Mouse (Mus musculus) neural tube, embryonic 11.5 days (tissue): ENCODE measurements around the gene Tspan3. TPM values are rescaled to one million over a fixed set of nuclear protein-coding genes. Genes with fewer than 3 reads are reported as not detected.

Source experiments
- ATAC-seq: fragments of 200-750 bp; cut with Nextera tagmentation; 2 replicates; pipeline ENCODE4 v1.8.0; 2017; ENCODE audit warnings: moderate number of reproducible peaks, mild to moderate bottlenecking, moderate TSS enrichment, moderate library complexity; ENCODE audit not compliant: insufficient read depth, low FRiP score, low TSS enrichment
- DNase-seq: peaks from one replicate; pipeline ENCODE4 v3.0.0-alpha.2; 2015; ENCODE audit warnings: low spot score
- H3K27ac ChIP-seq: fragments of 300-500 bp; sonication (generic); 2 replicates; pipeline ENCODE4 v1.5.1; 2014; ENCODE audit warnings: low read depth, mild to moderate bottlenecking, low read length
- H3K27me3 ChIP-seq: fragments of 300-500 bp; sonication (generic); 2 replicates; pipeline ENCODE4 v1.6.1; 2014; ENCODE audit warnings: mild to moderate bottlenecking, low read length, mixed read lengths; ENCODE audit not compliant: control insufficient read depth, insufficient read depth
- H3K36me3 ChIP-seq: fragments of 300-500 bp; sonication (generic); 2 replicates; pipeline ENCODE4 v1.6.1; 2014; ENCODE audit warnings: mild to moderate bottlenecking, low read length, moderate library complexity, mixed read lengths; ENCODE audit not compliant: control insufficient read depth, insufficient read depth
- H3K4me1 ChIP-seq: fragments of 300-500 bp; sonication (generic); 2 replicates; pipeline ENCODE4 v1.6.1; 2014; ENCODE audit warnings: low read length, mixed read lengths; ENCODE audit not compliant: control insufficient read depth, insufficient read depth
- H3K4me2 ChIP-seq: fragments of 300-500 bp; sonication (generic); 2 replicates; pipeline ENCODE4 v1.6.1; 2014; ENCODE audit warnings: low read depth, mild to moderate bottlenecking, moderate library complexity
- H3K4me3 ChIP-seq: fragments of 300-500 bp; sonication (generic); 2 replicates; pipeline ENCODE4 v1.5.1; 2014; ENCODE audit warnings: low read depth, low read length
- H3K9ac ChIP-seq: fragments of 300-500 bp; sonication (generic); 2 replicates; pipeline ENCODE4 v1.6.1; 2014; ENCODE audit warnings: mild to moderate bottlenecking, low read length
- H3K9me3 ChIP-seq: fragments of 300-500 bp; sonication (generic); 2 replicates; pipeline ENCODE4 v1.6.1; 2016; ENCODE audit warnings: low read length; ENCODE audit not compliant: control insufficient read depth
- WGBS: fragments of 180-500 bp; shearing (Covaris S2); extraction: QIAGEN DNeasy Blood & Tissue Kit; methylation state at CpG from one replicate; pipeline ENCODE4 v1.1.7; 2014; 5-methylcytosine and 5-hydroxymethylcytosine counted together
- polyA plus RNA-seq: library from polyadenylated mRNA; unstranded; fragments of >200 nt; fragmentation: Nextera tagmentation; extraction: Ambion mirVana; gene quantifications from 2 replicates; pipeline ENCODE4 v1.2.1, GENCODE M21; 2014

Gene Tspan3
- polyA plus RNA-seq, 1 experiment from 2014 or later: 584 TPM

DNA sequence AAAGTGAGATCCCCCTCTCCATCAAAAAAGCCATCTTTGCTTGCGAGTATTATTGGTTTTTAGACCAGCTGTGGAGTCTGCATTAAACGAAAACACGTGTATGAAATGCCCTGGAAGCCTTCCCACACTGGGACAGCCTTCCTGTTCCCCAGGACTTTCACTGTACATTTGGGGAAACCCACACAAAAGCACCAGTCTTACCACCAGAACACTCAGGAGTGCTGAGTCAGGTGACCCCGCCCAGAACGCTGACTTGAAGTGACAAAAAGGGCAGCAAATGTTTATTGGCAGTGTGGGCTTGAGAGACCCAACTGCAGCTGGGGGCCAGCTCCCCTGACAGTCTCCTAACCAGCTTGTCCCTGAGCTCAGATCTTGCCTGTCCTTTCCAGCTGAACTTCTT is 884 bp upstream of the Tspan3 start:
- WGBS: 53% methylated on average over 5 of the region's 5 CpGs
- DNase-seq (no peak), ATAC-seq (no peak)
- no peaks in the 10 kb centered on the region for H3K27me3 ChIP-seq
- no peaks in the 10 kb centered on the region for H3K9me3 ChIP-seq
- no peak overlapping the region for H3K27ac ChIP-seq
- H3K36me3 ChIP-seq: no peaks in the 10 kb centered on the region
- no peak overlapping the region for H3K9ac ChIP-seq
- H3K4me2 ChIP-seq: no peak overlapping the region
- H3K4me1 ChIP-seq: no peaks in the 10 kb centered on the region
- no peak overlapping the region for H3K4me3 ChIP-seq

DNA sequence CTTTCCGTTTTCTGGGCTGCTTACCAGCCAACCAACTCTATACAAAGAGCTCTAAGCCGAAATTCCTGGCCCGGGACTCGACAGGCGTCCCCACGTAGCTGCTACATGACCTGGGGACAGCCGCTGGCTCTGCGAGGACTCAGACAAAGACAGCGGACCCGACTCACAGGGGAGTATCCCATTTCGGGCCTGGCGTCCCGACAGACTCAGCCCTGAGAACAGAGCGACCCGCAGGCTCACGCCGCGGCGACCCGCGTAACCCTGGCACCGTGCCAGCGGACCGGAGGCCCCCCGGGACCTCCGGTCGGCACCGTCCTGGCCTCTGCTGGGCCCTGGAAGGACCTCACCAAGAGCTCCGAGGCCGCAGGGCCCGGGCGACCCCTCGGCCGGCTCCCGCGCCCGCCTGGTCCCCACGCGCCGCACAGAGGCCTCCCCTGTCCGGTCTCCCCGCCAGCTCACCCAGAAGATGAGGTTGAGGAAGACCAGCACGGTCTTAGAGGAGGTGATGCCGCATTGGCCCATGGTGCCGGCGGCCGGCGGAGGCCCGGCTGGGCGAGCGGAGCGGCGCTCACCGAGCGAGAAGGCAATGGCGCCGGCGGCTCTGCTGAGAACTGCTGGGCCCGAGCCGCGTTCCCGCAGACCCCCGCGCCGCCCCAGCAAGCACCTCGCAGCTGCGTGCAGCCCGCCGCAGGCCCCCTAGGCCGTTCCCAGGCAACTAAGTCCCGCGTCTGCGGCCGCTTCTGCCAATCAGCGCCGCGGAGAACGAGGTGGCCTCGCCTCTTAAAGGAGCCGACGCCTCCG is 4.7 kb downstream of the Tspan3 start:
- peak overlapping the region; percentile 100 for H3K9ac ChIP-seq
- peak overlapping the region; percentile 75 for H3K4me2 ChIP-seq
- H3K27me3 ChIP-seq: no peaks in the 10 kb centered on the region
- peak overlapping the region; percentile 98 for H3K4me3 ChIP-seq
- peak overlapping the region; percentile 96 for H3K27ac ChIP-seq
- no peaks in the 10 kb centered on the region for H3K9me3 ChIP-seq
- H3K36me3 ChIP-seq: no peaks in the 10 kb centered on the region
- H3K4me1 ChIP-seq: peaks cover 13% of the 10 kb centered on the region
- peak; percentile 96 for ATAC-seq
- WGBS: under 1% methylated on average over 77 of the region's 82 CpGs
- DNase-seq: peak; percentile 95

DNA sequence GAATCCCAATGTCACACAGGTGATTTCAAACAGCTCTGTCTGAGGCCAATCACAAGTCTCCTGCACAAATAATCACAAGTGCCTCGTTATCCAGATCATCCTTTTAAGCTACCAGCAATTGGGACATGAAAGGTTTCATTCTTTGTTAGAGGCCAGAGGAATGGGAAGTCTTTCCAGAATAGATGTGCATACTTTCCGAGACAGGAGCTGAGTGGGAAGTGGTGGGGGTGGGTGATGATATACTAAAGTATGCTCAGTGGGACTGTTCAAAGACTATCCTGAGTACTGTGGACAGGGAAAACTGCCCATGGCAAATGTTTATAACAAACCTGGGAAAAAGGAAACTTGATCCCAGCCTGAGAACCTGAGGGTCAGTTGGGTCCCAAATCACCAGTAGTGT is 5.8 kb downstream of the Tspan3 start:
- Histone ChIP-seq H3K9ac (peak overlapping the region; percentile 100), H3K4me3 (peak overlapping the region; percentile 98), H3K4me1 (peaks cover 13% of the 10 kb centered on the region), H3K9me3 (no peaks in the 10 kb centered on the region), H3K4me2 (peak overlapping the region; percentile 75), H3K27ac (no peak overlapping the region), H3K36me3 (no peaks in the 10 kb centered on the region), H3K27me3 (no peaks in the 10 kb centered on the region)
- no peak for ATAC-seq
- no peak for DNase-seq
- WGBS: 9% methylated on average over 2 of the region's 2 CpGs

DNA sequence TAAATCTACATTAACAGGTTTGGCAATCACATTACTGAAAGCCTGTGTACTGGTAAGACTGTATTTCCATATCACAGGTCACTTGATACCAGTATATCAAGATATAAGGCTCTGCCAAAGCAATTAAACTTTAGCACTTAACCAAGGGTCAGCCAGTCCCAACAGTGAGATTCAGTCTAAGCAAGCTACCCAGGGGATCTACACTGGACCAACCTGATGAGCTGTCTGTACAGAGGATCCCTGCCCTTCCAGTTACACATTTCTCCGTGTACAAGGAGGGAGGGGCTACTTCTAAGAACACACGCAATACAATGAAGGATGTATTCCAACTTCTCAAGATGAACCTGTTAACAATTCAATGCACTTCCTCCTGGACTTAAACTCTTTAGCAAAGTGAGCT is 7.2 kb downstream of the Tspan3 start:
- Histone ChIP-seq H3K9me3 (no peaks in the 10 kb centered on the region), H3K4me1 (peaks cover 13% of the 10 kb centered on the region), H3K27me3 (no peaks in the 10 kb centered on the region), H3K4me2 (no peak overlapping the region), H3K4me3 (no peak overlapping the region), H3K27ac (no peak overlapping the region), H3K36me3 (no peaks in the 10 kb centered on the region), H3K9ac (no peak overlapping the region)
- ATAC-seq (no peak), DNase-seq (no peak)
- 79% methylated on average over 2 of the region's 2 CpGs for WGBS

DNA sequence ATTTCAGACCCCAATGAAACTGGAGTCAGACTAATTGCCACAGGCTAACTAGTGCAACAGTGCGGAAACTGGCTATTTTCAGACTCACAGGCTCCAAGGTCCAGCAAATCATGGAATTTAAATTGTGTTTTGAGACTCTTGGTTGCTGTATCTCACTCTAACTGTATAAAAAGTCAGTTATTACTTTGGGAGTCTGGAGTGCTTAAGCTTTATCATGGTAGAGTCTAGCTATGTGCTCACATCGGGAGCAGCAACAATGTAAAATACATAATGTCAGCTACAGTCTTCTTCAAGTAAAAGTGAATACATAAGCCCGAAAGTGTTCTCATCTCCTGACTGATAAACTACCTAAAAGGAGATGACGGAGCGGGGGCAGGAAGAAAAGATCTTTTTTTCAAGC is 10.7 kb downstream of the Tspan3 start:
- Histone ChIP-seq H3K9ac (no peak overlapping the region), H3K27me3 (no peaks in the 10 kb centered on the region), H3K9me3 (no peaks in the 10 kb centered on the region), H3K4me3 (no peak overlapping the region), H3K4me2 (no peak overlapping the region), H3K4me1 (peaks cover 15% of the 10 kb centered on the region), H3K27ac (no peak overlapping the region), H3K36me3 (no peaks in the 10 kb centered on the region)
- WGBS: 94% methylated on average over 5 of the region's 5 CpGs
- no peak for ATAC-seq
- DNase-seq: no peak

DNA sequence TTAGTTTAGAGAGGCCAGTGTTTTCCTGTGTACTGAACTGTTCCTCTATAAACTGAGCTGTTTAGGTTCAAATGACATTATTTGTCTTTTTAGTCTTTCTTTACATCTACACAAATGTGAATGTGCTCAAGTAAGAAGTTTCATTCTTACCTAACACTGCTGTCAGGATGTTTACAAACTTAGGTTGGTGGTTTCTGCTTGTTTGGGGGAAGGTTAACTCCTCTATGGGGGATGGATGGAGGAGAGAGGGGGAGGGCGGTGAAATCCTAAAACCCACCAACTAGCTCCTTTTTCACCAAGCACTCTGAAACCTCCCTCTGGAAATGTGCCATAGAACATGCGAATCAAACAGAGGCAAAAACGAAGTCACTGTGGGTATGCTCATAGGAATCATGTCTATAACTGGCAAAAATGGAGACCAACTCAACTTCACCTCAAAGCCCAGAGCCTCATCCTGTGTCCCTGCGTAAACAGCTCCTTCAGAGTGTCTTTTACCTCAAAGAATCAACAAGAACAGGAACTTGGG is 12.7 kb downstream of the Tspan3 start:
- Histone ChIP-seq H3K9me3 (no peaks in the 10 kb centered on the region), H3K27ac (no peak overlapping the region), H3K27me3 (no peaks in the 10 kb centered on the region), H3K36me3 (no peaks in the 10 kb centered on the region), H3K4me2 (no peak overlapping the region), H3K4me3 (no peak overlapping the region), H3K9ac (no peak overlapping the region), H3K4me1 (peaks cover 4% of the 10 kb centered on the region; the same call in 1 of the 2 replicates)
- ATAC-seq: no peak
- 81% methylated on average over 4 of the region's 4 CpGs for WGBS
- DNase-seq: no peak

DNA sequence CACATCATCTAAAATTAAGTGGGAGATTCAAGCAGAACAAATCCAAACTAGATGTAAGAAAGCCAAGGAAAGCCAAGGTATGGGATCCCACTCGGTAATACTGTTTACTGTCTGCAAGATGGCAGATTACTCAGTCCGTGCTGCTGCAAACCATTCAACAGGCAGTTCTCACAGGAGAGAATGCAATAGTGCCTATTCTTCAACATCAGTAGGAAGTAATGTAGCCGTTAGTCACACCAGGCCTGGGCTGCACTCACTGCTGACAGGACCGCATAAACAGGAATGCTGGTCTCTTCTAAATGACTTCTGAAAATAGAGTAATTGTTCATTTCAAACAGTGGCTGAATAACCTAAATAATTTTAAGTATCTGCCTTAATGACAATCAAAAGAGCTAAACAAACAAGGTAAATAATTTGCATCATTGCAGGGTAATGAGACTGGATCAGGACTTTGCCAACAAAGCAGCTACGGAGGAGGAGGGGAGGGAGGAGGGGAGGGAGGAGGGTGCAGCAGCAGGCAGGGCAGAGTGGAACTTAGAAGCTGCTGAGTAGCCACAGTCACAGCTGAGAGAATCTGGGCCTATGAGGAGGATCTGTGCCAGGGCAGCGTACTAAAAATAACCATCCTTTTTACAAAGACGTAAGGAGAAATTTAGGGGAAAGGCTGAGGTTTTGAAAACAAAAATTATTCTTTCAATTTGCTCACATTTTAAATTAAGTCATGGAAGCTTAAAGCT is 13.4 kb downstream of the Tspan3 start:
- WGBS: 62% methylated on average over 7 of the region's 7 CpGs
- H3K4me1 ChIP-seq: peaks cover 4% of the 10 kb centered on the region; the same call in 1 of the 2 replicates
- no peaks in the 10 kb centered on the region for H3K36me3 ChIP-seq
- H3K4me2 ChIP-seq: no peak overlapping the region
- no peaks in the 10 kb centered on the region for H3K9me3 ChIP-seq
- no peak overlapping the region for H3K9ac ChIP-seq
- no peak for DNase-seq
- H3K27ac ChIP-seq: no peak overlapping the region
- no peak for ATAC-seq
- no peaks in the 10 kb centered on the region for H3K27me3 ChIP-seq
- H3K4me3 ChIP-seq: no peak overlapping the region

DNA sequence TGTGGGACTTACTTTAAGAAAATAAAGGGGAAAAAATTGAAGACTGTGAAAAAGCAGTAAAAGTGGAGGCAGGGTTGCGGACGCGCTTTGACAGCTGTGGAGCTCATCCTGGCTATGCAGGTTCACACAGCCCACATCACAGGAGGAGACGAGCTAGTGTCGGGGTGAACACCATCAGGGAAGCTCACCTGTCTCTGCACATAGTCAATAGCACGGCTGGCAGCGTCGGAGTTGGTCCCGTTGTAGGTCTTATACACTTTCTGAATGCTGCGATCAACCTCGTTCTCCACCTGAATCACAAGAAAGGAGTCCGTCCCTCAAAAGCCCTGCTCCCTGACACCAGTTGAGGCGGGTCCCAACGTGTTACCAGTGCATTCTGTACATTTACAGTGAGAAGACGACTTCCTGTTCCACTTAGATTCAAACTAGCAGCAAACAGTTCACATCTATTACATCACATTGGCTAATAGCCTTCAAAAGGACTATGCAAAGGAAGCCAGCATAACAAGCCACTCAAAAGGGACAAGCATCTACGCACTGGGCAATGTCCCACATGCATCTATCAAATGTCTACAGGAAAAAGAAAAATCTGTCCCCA is 18.9 kb downstream of the Tspan3 start:
- Histone ChIP-seq H3K4me3 (no peak overlapping the region), H3K4me1 (no peaks in the 10 kb centered on the region), H3K27ac (no peak overlapping the region), H3K9me3 (no peaks in the 10 kb centered on the region), H3K27me3 (no peaks in the 10 kb centered on the region), H3K4me2 (no peak overlapping the region), H3K36me3 (peaks cover 9% of the 10 kb centered on the region; the same call in 1 of the 2 replicates), H3K9ac (no peak overlapping the region)
- no peak for ATAC-seq
- DNase-seq: no peak
- 95% methylated on average over 16 of the region's 16 CpGs for WGBS
